Mouse (Mus musculus): ENCODE measurements at regions not wholly inside any gene's neighbourhood (a gene's known extent, or its start where the extent isn't known, plus 50 kb on each side); places are given as distances from the start of the nearest gene placed in this dataset.
"Not testable (repeated sequence)": the region's sequence is repeated elsewhere in the genome, so short reads cannot be mapped to it uniquely, and the experiment has no call there.

DNA sequence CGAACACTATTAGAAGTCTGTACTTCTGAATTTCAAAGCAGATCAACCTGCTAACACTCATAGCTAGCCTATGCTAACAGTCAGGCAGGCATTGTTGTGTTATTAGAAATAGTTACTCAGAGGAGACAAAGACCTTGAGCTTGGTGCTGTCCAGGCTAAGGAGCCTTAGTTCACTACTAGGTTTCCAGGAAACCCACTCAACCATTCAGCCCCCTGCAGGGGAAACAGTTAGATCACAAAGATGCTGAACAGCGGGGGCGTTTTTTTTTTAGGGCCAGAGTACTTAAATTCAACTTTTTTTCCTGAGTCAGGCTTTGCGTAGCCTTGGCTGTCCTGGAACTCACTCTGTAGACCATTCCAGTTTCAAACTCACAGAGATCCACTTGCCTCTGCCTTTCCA, 130.7 kb downstream of the Gxylt1 start:
- no peaks in the 10 kb centered on the region for H3K4me1 ChIP-seq (ENCODE audit: control insufficient read depth, insufficient read depth, low read length)
- ATAC-seq: no peak
- no peaks in the 10 kb centered on the region for H3K27me3 ChIP-seq (replicated peaks; ENCODE audit: control insufficient read depth, insufficient read depth, low read length)
- no peak overlapping the region for H3K4me2 ChIP-seq (ENCODE audit: low read depth, low read length)
- no peak overlapping the region for H3K27ac ChIP-seq (ENCODE audit: low read length)
- no peaks in the 10 kb centered on the region for H3K36me3 ChIP-seq (ENCODE audit: control insufficient read depth, insufficient read depth, low read length)
- H3K4me3 ChIP-seq (ENCODE audit: low read length): no peak overlapping the region
- WGBS: 75% methylated on average over 4 of the region's 4 CpGs
- no peaks in the 10 kb centered on the region for H3K9me3 ChIP-seq (ENCODE audit: control insufficient read depth, low read length)
- no peak overlapping the region for H3K9ac ChIP-seq (ENCODE audit: low read depth, low read length)

DNA sequence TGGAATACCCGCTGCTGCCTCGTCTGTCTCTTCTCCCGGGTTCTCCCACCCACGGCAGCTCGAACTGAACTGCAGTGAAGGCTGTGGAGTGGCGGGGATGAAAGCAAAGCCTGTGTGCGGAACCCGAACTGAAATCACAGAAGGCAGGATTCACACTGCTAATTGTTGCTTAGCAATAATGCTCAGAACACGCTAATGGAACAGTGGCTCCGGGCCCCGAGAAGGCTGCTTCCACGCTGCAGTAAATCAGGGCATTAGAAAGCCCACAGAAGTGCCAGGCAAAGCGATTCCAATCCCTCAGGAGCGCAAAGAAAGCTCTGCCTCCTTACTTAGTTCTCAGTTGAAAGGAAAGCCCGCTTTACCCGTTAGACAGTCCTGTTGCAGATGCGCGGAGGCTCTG, 141.6 kb downstream of the Gxylt1 start:
- Histone ChIP-seq H3K4me3 (ENCODE audit: low read length) (no peak overlapping the region), H3K4me2 (ENCODE audit: low read depth, low read length) (no peak overlapping the region), H3K4me1 (ENCODE audit: control insufficient read depth, insufficient read depth, low read length) (no peaks in the 10 kb centered on the region), H3K27me3 (replicated peaks; ENCODE audit: control insufficient read depth, insufficient read depth, low read length) (no peaks in the 10 kb centered on the region), H3K36me3 (ENCODE audit: control insufficient read depth, insufficient read depth, low read length) (no peaks in the 10 kb centered on the region), H3K27ac (ENCODE audit: low read length) (no peak overlapping the region), H3K9ac (ENCODE audit: low read depth, low read length) (no peak overlapping the region), H3K9me3 (ENCODE audit: control insufficient read depth, low read length) (no peaks in the 10 kb centered on the region)
- ATAC-seq: no peak
- WGBS: 74% methylated on average over 18 of the region's 18 CpGs

DNA sequence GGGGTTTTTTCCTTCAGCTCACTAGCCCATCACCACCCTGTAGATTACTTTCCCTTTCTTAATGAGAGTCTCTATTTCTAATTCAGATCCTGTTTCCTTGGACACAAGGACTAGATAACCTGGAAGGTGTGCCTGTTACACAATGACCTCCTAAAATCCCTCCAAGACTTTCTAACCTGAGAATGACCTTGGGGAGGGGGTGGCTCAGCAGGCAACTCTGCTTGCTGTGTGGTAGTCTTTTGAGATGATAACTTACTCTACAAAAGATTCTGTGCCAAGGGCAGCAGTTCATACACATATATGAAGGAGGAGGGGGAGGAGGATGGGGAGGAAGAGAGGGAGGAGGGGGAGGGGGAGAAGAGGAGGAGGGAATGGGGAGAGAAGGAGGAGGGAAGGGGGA, 143.9 kb downstream of the Gxylt1 start:
- Histone ChIP-seq H3K9me3 (ENCODE audit: control insufficient read depth, low read length) (no peaks in the 10 kb centered on the region), H3K4me3 (ENCODE audit: low read length) (no peak overlapping the region), H3K27ac (ENCODE audit: low read length) (no peak overlapping the region), H3K36me3 (ENCODE audit: control insufficient read depth, insufficient read depth, low read length) (no peaks in the 10 kb centered on the region), H3K4me1 (ENCODE audit: control insufficient read depth, insufficient read depth, low read length) (no peaks in the 10 kb centered on the region), H3K9ac (ENCODE audit: low read depth, low read length) (no peak overlapping the region), H3K4me2 (ENCODE audit: low read depth, low read length) (no peak overlapping the region), H3K27me3 (replicated peaks; ENCODE audit: control insufficient read depth, insufficient read depth, low read length) (no peaks in the 10 kb centered on the region)
- ATAC-seq: no peak

DNA sequence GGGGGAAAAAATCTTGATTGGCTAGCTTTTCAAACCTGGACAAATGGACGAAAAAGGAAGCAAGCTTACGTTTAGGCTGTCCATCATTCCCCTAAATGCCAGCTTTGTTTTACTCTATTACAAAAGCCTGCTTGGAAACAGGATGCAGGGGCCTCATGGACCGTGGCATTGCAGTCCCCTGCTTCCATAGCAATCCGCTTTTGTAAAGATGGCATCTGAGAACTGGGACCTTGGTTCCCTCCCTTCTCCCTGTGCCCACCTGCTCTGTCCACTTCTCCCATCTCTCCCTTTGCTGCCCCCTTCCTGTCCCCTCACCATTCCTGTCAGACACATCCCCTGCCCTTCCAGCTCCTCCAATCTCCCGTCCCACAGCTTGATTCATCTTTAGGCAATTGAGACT, 149.7 kb downstream of the Gxylt1 start:
- Histone ChIP-seq H3K4me2 (ENCODE audit: low read depth, low read length) (no peak overlapping the region), H3K9me3 (ENCODE audit: control insufficient read depth, low read length) (no peaks in the 10 kb centered on the region), H3K27ac (ENCODE audit: low read length) (no peak overlapping the region), H3K27me3 (replicated peaks; ENCODE audit: control insufficient read depth, insufficient read depth, low read length) (no peaks in the 10 kb centered on the region), H3K4me3 (ENCODE audit: low read length) (no peak overlapping the region), H3K9ac (ENCODE audit: low read depth, low read length) (no peak overlapping the region), H3K36me3 (ENCODE audit: control insufficient read depth, insufficient read depth, low read length) (no peaks in the 10 kb centered on the region), H3K4me1 (ENCODE audit: control insufficient read depth, insufficient read depth, low read length) (no peaks in the 10 kb centered on the region)
- 58% methylated on average over 5 of the region's 5 CpGs for WGBS
- ATAC-seq: no peak

DNA sequence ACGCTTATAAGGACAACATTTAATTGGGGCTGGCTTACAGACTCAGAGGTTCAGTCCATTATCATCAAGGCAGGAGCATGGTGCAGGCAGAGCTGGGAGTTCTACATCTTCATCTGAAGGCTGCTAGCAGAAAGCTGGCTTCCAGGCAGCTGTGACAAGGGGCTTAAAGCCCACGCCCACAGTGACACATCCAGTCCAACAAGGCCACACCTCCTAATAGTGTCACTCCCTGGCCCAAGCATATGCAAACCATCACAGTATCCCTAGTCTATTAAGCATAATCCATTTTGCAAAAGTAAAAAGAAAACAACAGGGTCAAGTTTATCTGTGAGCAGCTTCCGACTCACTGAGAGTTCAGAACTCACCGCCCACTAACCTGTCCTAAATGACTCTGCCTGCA, 153.8 kb downstream of the Gxylt1 start:
- 72% methylated on average over 4 of the region's 4 CpGs for WGBS

DNA sequence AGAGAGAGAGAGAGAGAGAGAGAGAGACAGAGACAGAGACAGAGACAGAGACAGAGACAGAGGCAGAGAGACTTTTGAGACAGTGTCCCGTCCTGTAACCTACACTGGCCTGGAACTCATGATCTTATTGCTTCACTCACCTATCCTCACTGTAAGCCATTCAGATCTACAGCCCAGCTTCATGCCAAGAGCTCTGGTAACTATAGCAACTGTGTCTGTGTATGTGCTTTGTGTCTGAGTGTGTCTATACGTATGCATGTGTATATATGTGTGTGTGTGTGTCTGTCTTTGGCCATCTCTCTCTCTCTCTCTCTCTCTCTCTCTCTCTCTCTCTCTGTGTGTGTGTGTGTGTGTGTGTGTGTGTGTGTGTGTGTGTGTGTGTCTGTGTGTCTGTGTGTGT, 157.2 kb downstream of the Gxylt1 start:
- not testable (repeated sequence) for H3K4me3 ChIP-seq (ENCODE audit: low read length); H3K4me2 ChIP-seq (ENCODE audit: low read depth, low read length); ATAC-seq; H3K9me3 ChIP-seq (ENCODE audit: control insufficient read depth, low read length); H3K4me1 ChIP-seq (ENCODE audit: control insufficient read depth, insufficient read depth, low read length); H3K36me3 ChIP-seq (ENCODE audit: control insufficient read depth, insufficient read depth, low read length); H3K27me3 ChIP-seq (replicated peaks; ENCODE audit: control insufficient read depth, insufficient read depth, low read length); H3K27ac ChIP-seq (ENCODE audit: low read length); H3K9ac ChIP-seq (ENCODE audit: low read depth, low read length)
- 51% methylated on average over 2 of the region's 2 CpGs for WGBS

More for the DNA sequence above, 153.8 kb downstream of the Gxylt1 start:
- H3K36me3 ChIP-seq (ENCODE audit: control insufficient read depth, insufficient read depth, low read length): no peaks in the 10 kb centered on the region
- H3K27me3 ChIP-seq (replicated peaks; ENCODE audit: control insufficient read depth, insufficient read depth, low read length): no peaks in the 10 kb centered on the region
- H3K4me3 ChIP-seq (ENCODE audit: low read length): no peak overlapping the region
- H3K9ac ChIP-seq (ENCODE audit: low read depth, low read length): no peak overlapping the region
- no peaks in the 10 kb centered on the region for H3K9me3 ChIP-seq (ENCODE audit: control insufficient read depth, low read length)
- H3K4me1 ChIP-seq (ENCODE audit: control insufficient read depth, insufficient read depth, low read length): no peaks in the 10 kb centered on the region
- no peak for ATAC-seq
- no peak overlapping the region for H3K4me2 ChIP-seq (ENCODE audit: low read depth, low read length)
- H3K27ac ChIP-seq (ENCODE audit: low read length): no peak overlapping the region

DNA sequence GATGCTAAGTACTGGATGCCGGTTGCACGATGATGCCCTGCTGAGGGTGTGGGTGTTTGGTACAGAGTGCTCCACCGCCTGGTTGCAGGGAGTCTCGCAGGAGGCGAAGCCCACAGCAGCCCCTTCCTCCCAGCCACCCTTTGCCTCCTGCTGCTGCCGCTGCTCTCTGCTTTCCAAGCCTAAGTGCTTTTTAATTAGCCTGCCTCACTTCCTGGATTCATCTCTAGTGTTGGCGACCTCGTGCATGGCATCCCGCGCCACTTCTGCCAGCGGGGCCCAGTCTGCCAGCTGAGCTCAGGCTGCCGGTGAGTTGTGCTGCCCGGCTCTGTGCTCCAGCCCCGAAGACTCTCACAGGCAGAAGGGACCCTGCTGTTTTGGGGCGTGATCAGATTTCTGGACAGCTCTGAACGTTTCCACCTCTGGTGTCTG, 159.3 kb downstream of the Gxylt1 start:
- Histone ChIP-seq H3K4me3 (ENCODE audit: low read length) (peak overlapping the region; percentile 29; the same call in 1 of the 2 replicates), H3K36me3 (ENCODE audit: control insufficient read depth, insufficient read depth, low read length) (no peaks in the 10 kb centered on the region), H3K9ac (ENCODE audit: low read depth, low read length) (peak overlapping the region; percentile 43; the same call in 1 of the 2 replicates), H3K4me1 (ENCODE audit: control insufficient read depth, insufficient read depth, low read length) (no peaks in the 10 kb centered on the region), H3K27me3 (replicated peaks; ENCODE audit: control insufficient read depth, insufficient read depth, low read length) (no peaks in the 10 kb centered on the region), H3K27ac (ENCODE audit: low read length) (no peak overlapping the region), H3K4me2 (ENCODE audit: low read depth, low read length) (peak overlapping the region; percentile 43), H3K9me3 (ENCODE audit: control insufficient read depth, low read length) (no peaks in the 10 kb centered on the region)
- ATAC-seq: 0 out of 2 replicates have a peak, but pooled peaks have one; percentile 28
- whole genome bisulfite sequencing: 10% methylated on average over 16 of the region's 16 CpGs

DNA sequence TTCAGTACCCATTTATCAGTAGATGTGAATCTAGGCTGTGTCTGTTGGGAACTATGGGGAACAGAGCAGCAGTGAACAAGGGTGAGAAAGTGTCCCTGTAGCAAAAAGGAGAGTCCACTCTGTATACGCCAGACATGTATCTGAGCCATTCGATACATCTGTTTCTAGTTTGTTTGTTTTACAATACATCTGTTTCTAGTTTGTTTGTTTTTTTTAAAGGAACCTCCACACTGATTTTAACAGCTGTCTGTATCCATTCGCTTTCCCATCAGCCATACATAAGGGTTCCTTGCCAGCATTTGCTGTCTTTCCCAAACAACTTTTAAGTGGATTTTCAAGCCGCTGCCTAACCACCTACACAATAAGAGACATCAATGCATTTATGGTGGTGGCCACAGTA, 170.0 kb downstream of the Gxylt1 start:
- WGBS: 69% methylated on average over 4 of the region's 4 CpGs
- Histone ChIP-seq H3K9me3 (ENCODE audit: control insufficient read depth, low read length) (no peaks in the 10 kb centered on the region), H3K27me3 (replicated peaks; ENCODE audit: control insufficient read depth, insufficient read depth, low read length) (no peaks in the 10 kb centered on the region), H3K36me3 (ENCODE audit: control insufficient read depth, insufficient read depth, low read length) (no peaks in the 10 kb centered on the region), H3K4me1 (ENCODE audit: control insufficient read depth, insufficient read depth, low read length) (no peaks in the 10 kb centered on the region), H3K9ac (ENCODE audit: low read depth, low read length) (no peak overlapping the region), H3K27ac (ENCODE audit: low read length) (no peak overlapping the region), H3K4me3 (ENCODE audit: low read length) (no peak overlapping the region), H3K4me2 (ENCODE audit: low read depth, low read length) (no peak overlapping the region)
- no peak for ATAC-seq

DNA sequence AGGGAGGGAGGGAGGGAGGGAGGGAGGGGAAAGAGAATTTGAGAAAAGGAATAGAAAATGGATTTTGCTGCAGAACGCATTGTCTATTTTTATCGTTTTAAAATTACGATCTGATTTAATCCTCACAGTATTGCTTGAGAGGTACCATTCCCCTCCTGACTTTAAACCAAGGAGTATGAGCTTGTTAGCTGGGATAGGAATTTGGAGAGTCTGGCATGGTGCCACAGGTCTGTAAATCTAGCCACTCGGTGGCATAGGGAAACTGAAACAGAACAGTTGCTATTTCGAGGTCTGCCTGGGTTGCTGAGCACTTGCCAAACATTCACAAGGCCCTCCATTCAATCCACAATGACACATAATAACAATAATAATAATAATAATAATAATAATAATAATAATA, 171.6 kb downstream of the Gxylt1 start:
- Histone ChIP-seq H3K9ac (ENCODE audit: low read depth, low read length) (no peak overlapping the region), H3K4me2 (ENCODE audit: low read depth, low read length) (no peak overlapping the region), H3K27ac (ENCODE audit: low read length) (no peak overlapping the region), H3K27me3 (replicated peaks; ENCODE audit: control insufficient read depth, insufficient read depth, low read length) (no peaks in the 10 kb centered on the region), H3K4me3 (ENCODE audit: low read length) (no peak overlapping the region), H3K36me3 (ENCODE audit: control insufficient read depth, insufficient read depth, low read length) (no peaks in the 10 kb centered on the region), H3K4me1 (ENCODE audit: control insufficient read depth, insufficient read depth, low read length) (no peaks in the 10 kb centered on the region), H3K9me3 (ENCODE audit: control insufficient read depth, low read length) (no peaks in the 10 kb centered on the region)
- ATAC-seq: no peak
- 57% methylated on average over 5 of the region's 5 CpGs for WGBS

DNA sequence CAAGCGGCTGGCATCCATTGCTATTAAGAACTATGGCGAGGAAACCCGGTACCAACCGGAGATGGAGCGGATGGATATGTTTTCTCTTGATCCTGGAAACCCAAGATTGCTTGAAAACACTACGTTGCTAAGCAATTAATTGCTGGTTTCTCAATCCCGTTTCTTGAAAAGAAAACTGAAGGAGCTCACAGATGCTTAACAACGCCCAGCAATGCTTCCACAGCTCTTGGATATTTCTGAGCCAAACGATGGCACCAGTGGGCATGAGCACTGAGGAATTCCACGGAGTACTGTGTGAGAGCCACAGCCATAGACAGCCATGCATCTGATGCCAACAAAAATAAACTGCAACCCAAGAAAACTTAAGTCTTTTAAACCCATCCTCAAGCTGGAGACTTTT, 173.1 kb downstream of the Gxylt1 start:
- H3K9ac ChIP-seq (ENCODE audit: low read depth, low read length): no peak overlapping the region
- no peak for ATAC-seq
- no peak overlapping the region for H3K4me3 ChIP-seq (ENCODE audit: low read length)
- H3K27me3 ChIP-seq (replicated peaks; ENCODE audit: control insufficient read depth, insufficient read depth, low read length): no peaks in the 10 kb centered on the region
- no peaks in the 10 kb centered on the region for H3K4me1 ChIP-seq (ENCODE audit: control insufficient read depth, insufficient read depth, low read length)
- H3K27ac ChIP-seq (ENCODE audit: low read length): no peak overlapping the region
- H3K4me2 ChIP-seq (ENCODE audit: low read depth, low read length): no peak overlapping the region
- WGBS: 90% methylated on average over 10 of the region's 10 CpGs
- no peaks in the 10 kb centered on the region for H3K9me3 ChIP-seq (ENCODE audit: control insufficient read depth, low read length)
- no peaks in the 10 kb centered on the region for H3K36me3 ChIP-seq (ENCODE audit: control insufficient read depth, insufficient read depth, low read length)

Measured in intestine, embryonic 16.5 days (tissue).